Mouse (Mus musculus) c-Kit-positive CD71-positive TER-119-negative erythroid progenitor cells, embryonic 14.5 days (primary cell): ENCODE results near the gene Klf11.
A peak's percentile ranks its signal among the peaks of the same experiment; 100 is the strongest.
"Not testable (repeated sequence)": the region's sequence is repeated elsewhere in the genome, so short reads cannot be mapped to it uniquely, and the experiment has no call there.

ENCODE experiments used
- DNase-seq: peaks from one replicate; pipeline ENCODE4 v3.0.0-alpha.2; 2013; ENCODE audit warnings: low read depth

Gene Klf11

GRCm38 (mm10) chr12:24654065-24654862 lies 3.2 kb downstream of the Klf11 start:
- DNase-seq = no peak

GRCm38 (mm10) chr12:24656436-24656835 lies 5.4 kb downstream of the Klf11 start:
- no peak for DNase-seq

GRCm38 (mm10) chr12:24658998-24659397 lies 7.9 kb downstream of the Klf11 start:
- no peak for DNase-seq

GRCm38 (mm10) chr12:24659923-24660322 lies 8.8 kb downstream of the Klf11 start:
- DNase-seq = no peak

- DNase-seq = no peak
Observed at GRCm38 (mm10) chr12:24661100-24661499, 10.0 kb downstream of the Klf11 start.

GRCm38 (mm10) chr12:24662131-24662530 lies 11.1 kb downstream of the Klf11 start:
- DNase-seq = no peak

GRCm38 (mm10) chr12:24680096-24680491 lies 29.0 kb downstream of the Klf11 start:
- DNase-seq = no peak

GRCm38 (mm10) chr12:24680492-24681285 lies 29.6 kb downstream of the Klf11 start:
- DNase-seq = no peak

- no peak for DNase-seq
Observed at GRCm38 (mm10) chr12:24681286-24682023, 30.4 kb downstream of the Klf11 start, which contains the start of gene Cys1. TSS of gene Cys1 (minus strand) at chr12:24681813.

GRCm38 (mm10) chr12:24682563-24682962 lies 31.5 kb downstream of the Klf11 start:
- DNase-seq = no peak

GRCm38 (mm10) chr12:24683461-24683860 lies 32.4 kb downstream of the Klf11 start:
- no peak for DNase-seq

GRCm38 (mm10) chr12:24686038-24686695 lies 35.1 kb downstream of the Klf11 start:
- no peak for DNase-seq

GRCm38 (mm10) chr12:24686696-24687346 lies 35.7 kb downstream of the Klf11 start:
- DNase-seq = no peak

GRCm38 (mm10) chr12:24690351-24690750 lies 39.3 kb downstream of the Klf11 start:
- no peak for DNase-seq

GRCm38 (mm10) chr12:24696500-24697483 lies 45.7 kb downstream of the Klf11 start:
- DNase-seq = peak; percentile 74

- peak; percentile 43 for DNase-seq
Observed at GRCm38 (mm10) chr12:24697484-24698204, 46.6 kb downstream of the Klf11 start.

GRCm38 (mm10) chr12:24698514-24698913 lies 47.4 kb downstream of the Klf11 start:
- DNase-seq = no peak

GRCm38 (mm10) chr12:24699578-24699977 lies 48.5 kb downstream of the Klf11 start:
- DNase-seq = no peak

- not testable (repeated sequence) for DNase-seq
Observed at GRCm38 (mm10) chr12:24701621-24702020, 50.5 kb downstream of the Klf11 start.
